Mouse (Mus musculus) splenic B cell, adult 2 months (primary cell): ENCODE data around the gene Xpo6.

Source experiments
- DNase-seq: peaks from one replicate; pipeline ENCODE4 v3.0.0-alpha.2; 2011; ENCODE audit warnings: low read depth, low spot score
- H3K27me3 ChIP-seq: 2 replicates; pipeline ENCODE4 v1.6.1; 2012; ENCODE audit warnings: mild to moderate bottlenecking, low read length, moderate library complexity, mixed read lengths; ENCODE audit not compliant: control insufficient read depth, poor library complexity, insufficient read depth, severe bottlenecking
- H3K36me3 ChIP-seq: 2 replicates; pipeline ENCODE4 v1.6.1; 2012; ENCODE audit warnings: mild to moderate bottlenecking, low read length, moderate library complexity, mixed read lengths; ENCODE audit not compliant: control insufficient read depth, poor library complexity, insufficient read depth, severe bottlenecking

The Xpo6 gene

GRCm38 (mm10) chr7:126200178-126200996, at the start of gene Xpo6:
TSS of gene Xpo6 (minus strand) at chr7:126200501.
- DNase-seq: peak; percentile 98
- 0 out of 2 replicates have a peak, but pooled peaks cover 3% of the 10 kb centered on the region for H3K36me3 ChIP-seq
- H3K27me3 ChIP-seq: no peaks in the 10 kb centered on the region

GRCm38 (mm10) chr7:126249986-126250385, 49.7 kb upstream of the Xpo6 start:
- H3K36me3 ChIP-seq: no peaks in the 10 kb centered on the region
- no peak for DNase-seq
- no peaks in the 10 kb centered on the region for H3K27me3 ChIP-seq

GRCm38 (mm10) chr7:126249146-126249545, 48.8 kb upstream of the Xpo6 start:
- H3K36me3 ChIP-seq: no peaks in the 10 kb centered on the region
- H3K27me3 ChIP-seq: no peaks in the 10 kb centered on the region
- DNase-seq: no peak

GRCm38 (mm10) chr7:126248641-126249141, 48.4 kb upstream of the Xpo6 start:
- DNase-seq: no peak
- H3K36me3 ChIP-seq: no peaks in the 10 kb centered on the region
- no peaks in the 10 kb centered on the region for H3K27me3 ChIP-seq

GRCm38 (mm10) chr7:126248088-126248487, 47.8 kb upstream of the Xpo6 start:
- DNase-seq: no peak
- Histone ChIP-seq H3K27me3 (no peaks in the 10 kb centered on the region), H3K36me3 (no peaks in the 10 kb centered on the region)

GRCm38 (mm10) chr7:126244168-126244750, 44.0 kb upstream of the Xpo6 start:
- H3K27me3 ChIP-seq: no peaks in the 10 kb centered on the region
- H3K36me3 ChIP-seq: no peaks in the 10 kb centered on the region
- DNase-seq: no peak

GRCm38 (mm10) chr7:126240814-126241360, 40.6 kb upstream of the Xpo6 start:
- DNase-seq: no peak
- no peaks in the 10 kb centered on the region for H3K36me3 ChIP-seq
- no peaks in the 10 kb centered on the region for H3K27me3 ChIP-seq

- H3K36me3 ChIP-seq: no peaks in the 10 kb centered on the region
- H3K27me3 ChIP-seq: no peaks in the 10 kb centered on the region
- no peak for DNase-seq
These were observed 36.5 kb upstream of the Xpo6 start for GRCm38 (mm10) chr7:126236794-126237192.

GRCm38 (mm10) chr7:126236083-126236793, 35.9 kb upstream of the Xpo6 start:
- Histone ChIP-seq H3K36me3 (no peaks in the 10 kb centered on the region), H3K27me3 (no peaks in the 10 kb centered on the region)
- DNase-seq: peak; percentile 36

GRCm38 (mm10) chr7:126234611-126235010, 34.3 kb upstream of the Xpo6 start:
- H3K27me3 ChIP-seq: no peaks in the 10 kb centered on the region
- no peaks in the 10 kb centered on the region for H3K36me3 ChIP-seq
- no peak for DNase-seq

- no peak for DNase-seq
- H3K27me3 ChIP-seq: no peaks in the 10 kb centered on the region
- H3K36me3 ChIP-seq: no peaks in the 10 kb centered on the region
These were observed 32.2 kb upstream of the Xpo6 start for GRCm38 (mm10) chr7:126232345-126233071.

- no peaks in the 10 kb centered on the region for H3K27me3 ChIP-seq
- peak; percentile 77 for DNase-seq
These were observed 30.3 kb upstream of the Xpo6 start for GRCm38 (mm10) chr7:126230357-126231148.

GRCm38 (mm10) chr7:126226136-126226535, 25.8 kb upstream of the Xpo6 start:
- no peak for DNase-seq
- no peaks in the 10 kb centered on the region for H3K27me3 ChIP-seq
- no peaks in the 10 kb centered on the region for H3K36me3 ChIP-seq

More at GRCm38 (mm10) chr7:126230357-126231148, 30.3 kb upstream of the Xpo6 start:
- no peaks in the 10 kb centered on the region for H3K36me3 ChIP-seq
